In genomic region chr10:30600094-30600534, GRCm38 (mm10) we compare ENCODE assay signal across 8 mouse cellular contexts. TPM values are rescaled to one million over a fixed set of nuclear protein-coding genes. Genes with fewer than 3 reads are reported as not detected.
A peak's percentile ranks its signal among the peaks of the same experiment; 100 is the strongest.
DNase-seq lines count a peak whose midpoint lies in the region; ATAC-seq and TF ChIP-seq lines count a peak whose summit lies in the region.

No protein-coding gene starts in this region.

- peak overlapping the region; percentile 92 for H3K4me3 ChIP-seq in kidney, postnatal 0 days (replicated peaks; ENCODE audit: low read depth, low read length)
- peak overlapping the region; percentile 87 for H3K4me3 ChIP-seq in forebrain, postnatal 0 days (ENCODE audit: low read depth, low read length)

- peak overlapping the region; percentile 86 for H3K27ac ChIP-seq in kidney, postnatal 0 days
- peak overlapping the region; percentile 88 for H3K27ac ChIP-seq in forebrain, postnatal 0 days (ENCODE audit: low read depth, low read length)

- peak overlapping the region; percentile 83 for H3K9ac ChIP-seq in kidney, postnatal 0 days (ENCODE audit: low read depth, low read length)
- peak overlapping the region; percentile 84 for H3K9ac ChIP-seq in forebrain, postnatal 0 days

- ATAC-seq in kidney, postnatal 0 days (replicated peaks; ENCODE audit: low FRiP score, low read depth): peak; percentile 82
- peak; percentile 63 for ATAC-seq in forebrain, postnatal 0 days
- peak; percentile 24 for ATAC-seq in megakaryocyte, adult 5-6 weeks (ENCODE audit: poor library complexity, severe bottlenecking)

- H3K36me3 ChIP-seq in kidney, postnatal 0 days (ENCODE audit: insufficient read depth, low read length): 0 out of 2 replicates have a peak, but pooled peaks cover 16% of the 10 kb centered on the region
- peaks cover 17% of the 10 kb centered on the region for H3K36me3 ChIP-seq in forebrain, postnatal 0 days (ENCODE audit: insufficient read depth)

- TF ChIP-seq CTCF in kidney, postnatal 0 days (IDR thresholded peaks at IDR 0.05; ENCODE audit: low read depth): no peak
- no peak for TF ChIP-seq CTCF in forebrain, postnatal 0 days (IDR thresholded peaks at IDR 0.05; ENCODE audit: low read depth)

- no peaks in the 10 kb centered on the region for H3K9me3 ChIP-seq in kidney, postnatal 0 days (replicated peaks; ENCODE audit: low read length)
- H3K9me3 ChIP-seq in forebrain, postnatal 0 days (ENCODE audit: low read length): no peaks in the 10 kb centered on the region

- H3K4me2 ChIP-seq in kidney, postnatal 0 days (ENCODE audit: low read length): peak overlapping the region; percentile 84
- peak overlapping the region; percentile 78 for H3K4me2 ChIP-seq in forebrain, postnatal 0 days (ENCODE audit: low read depth)

- under 1% methylated on average over 27 of the region's 27 CpGs for WGBS in kidney, postnatal 0 days
- under 1% methylated on average over 27 of the region's 27 CpGs for WGBS in forebrain, postnatal 0 days

- peak; percentile 69 for DNase-seq in kidney, postnatal 0 days (ENCODE audit: low spot score)
- no peak for DNase-seq in kidney, postnatal 4 days
- DNase-seq in T-cell, adult 2 months (ENCODE audit: low spot score): peak; percentile 38
- no peak for DNase-seq in forebrain, postnatal 0 days
- DNase-seq in Muller cell, postnatal 12 days (ENCODE audit: inconsistent ontology term): no peak
- DNase-seq in urinary bladder, postnatal 10 days (ENCODE audit: low spot score): no peak
- no peak for DNase-seq in cerebellum, adult 9-11 months

- H3K4me1 ChIP-seq in kidney, postnatal 0 days (replicated peaks; ENCODE audit: insufficient read depth, low read length): 0 out of 2 replicates have a peak, but pooled peaks cover 4% of the 10 kb centered on the region
- peaks cover 11% of the 10 kb centered on the region; the same call in 1 of the 2 replicates for H3K4me1 ChIP-seq in forebrain, postnatal 0 days (ENCODE audit: insufficient read depth)

- H3K27me3 ChIP-seq in kidney, postnatal 0 days (ENCODE audit: insufficient read depth, low read length): no peaks in the 10 kb centered on the region
- H3K27me3 ChIP-seq in forebrain, postnatal 0 days (ENCODE audit: insufficient read depth, low read length): no peaks in the 10 kb centered on the region

RNA-seq across cellular contexts. Expression of gene Trmt11, which starts 0.4 kb away (rescaled TPM):
- 23.5 and 24.3 TPM in 2 replicates for polyA plus RNA-seq in kidney, postnatal 0 days (2015; fragmentation: Nextera tagmentation; extraction: Ambion mirVana)
- 13.9 and 18.3 TPM in 2 replicates for total RNA-seq in forebrain, postnatal 0 days (2014; rRNA removed)
- polyA plus RNA-seq in forebrain, postnatal 0 days (2015; fragmentation: Nextera tagmentation; extraction: Ambion mirVana): 16.2 and 19.9 TPM in 2 replicates
- 16.4 and 16.7 TPM in 2 replicates for total RNA-seq in megakaryocyte, adult 5-6 weeks (2015)
- 13.4 and 13.7 TPM in 2 replicates for total RNA-seq in megakaryocyte, adult 5-6 weeks (2017)

RNA-seq across cellular contexts. Expression of gene Hint3, which starts 29.3 kb away (rescaled TPM):
- 42.1 and 45.3 TPM in 2 replicates for polyA plus RNA-seq in kidney, postnatal 0 days (2015; fragmentation: Nextera tagmentation; extraction: Ambion mirVana)
- total RNA-seq in forebrain, postnatal 0 days (2014; rRNA removed): 30.8 and 43.8 TPM in 2 replicates
- polyA plus RNA-seq in forebrain, postnatal 0 days (2015; fragmentation: Nextera tagmentation; extraction: Ambion mirVana): 13.3 and 15.6 TPM in 2 replicates
- total RNA-seq in megakaryocyte, adult 5-6 weeks (2015): 12.3 and 13.7 TPM in 2 replicates
- total RNA-seq in megakaryocyte, adult 5-6 weeks (2017): 7.0 and 15.2 TPM in 2 replicates

Comparison
In these comparisons a context has a peak if more than half of its experiments do, and no peak if none do; other contexts are left out.
1. DNase-seq: peak in kidney, postnatal 0 days (single experiment) and T-cell, adult 2 months (single experiment); none in kidney, postnatal 4 days (0 of 2), forebrain, postnatal 0 days (single experiment), Muller cell, postnatal 12 days (single experiment), urinary bladder, postnatal 10 days (single experiment) and cerebellum, adult 9-11 months (single experiment).
2. ATAC-seq: peak in every context shown above with its lines; median percentile 82 in kidney, postnatal 0 days; 63 in forebrain, postnatal 0 days; 24 in megakaryocyte, adult 5-6 weeks.